Mouse (Mus musculus): ENCODE data around the gene Dok3.
A peak's percentile ranks its signal among the peaks of the same experiment; 100 is the strongest.

Gene Dok3

GRCm38 (mm10) chr13:55477492-55477891 lies 51.6 kb downstream of the Dok3 start:
- DNase-seq (ENCODE audit: low spot score in 2 of 2), result no peak

DNA sequence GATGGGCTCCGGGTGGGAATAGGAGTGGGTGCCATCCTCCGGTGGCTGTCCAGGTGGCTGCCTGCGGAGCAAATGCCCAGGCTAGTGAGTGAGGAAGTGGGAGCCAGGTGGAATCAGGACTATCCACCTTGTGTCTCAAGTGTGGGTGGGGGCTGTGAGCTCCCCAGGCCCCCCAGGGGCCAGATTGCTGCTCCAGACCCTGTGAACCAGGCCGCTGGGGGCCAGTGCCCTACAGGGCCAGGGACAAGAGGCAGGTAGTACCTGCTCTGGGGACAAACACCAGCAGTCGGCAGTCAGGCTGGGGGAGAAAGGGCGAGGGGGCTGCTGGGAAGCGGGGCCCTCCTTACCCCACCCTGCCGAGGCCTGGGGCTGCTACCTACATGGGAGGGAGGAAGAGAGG lies 52.8 kb downstream of the Dok3 start:
- DNase-seq (ENCODE audit: low spot score in 2 of 2), result no peak

DNA sequence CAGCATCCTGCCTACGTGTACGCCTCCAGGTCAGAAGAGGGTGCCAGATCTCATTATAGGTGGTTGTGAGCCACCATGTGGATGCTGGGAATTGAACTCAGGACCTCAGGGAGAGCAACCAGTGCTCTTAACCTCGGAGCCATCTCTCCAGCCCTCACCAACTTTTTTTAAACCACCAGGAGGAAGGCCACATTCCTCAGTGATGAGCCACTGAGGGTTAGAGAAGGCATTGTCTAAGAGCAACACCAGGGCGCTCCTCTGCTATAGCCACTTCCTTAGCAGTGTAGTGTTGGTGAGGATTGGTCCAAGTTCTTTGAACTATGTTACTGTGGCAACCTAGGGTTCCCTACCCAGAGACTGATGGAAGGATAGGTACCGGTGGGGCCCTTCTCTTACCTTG lies 53.3 kb downstream of the Dok3 start:
- DNase-seq (ENCODE audit: low spot score in 2 of 2), result no peak

DNA sequence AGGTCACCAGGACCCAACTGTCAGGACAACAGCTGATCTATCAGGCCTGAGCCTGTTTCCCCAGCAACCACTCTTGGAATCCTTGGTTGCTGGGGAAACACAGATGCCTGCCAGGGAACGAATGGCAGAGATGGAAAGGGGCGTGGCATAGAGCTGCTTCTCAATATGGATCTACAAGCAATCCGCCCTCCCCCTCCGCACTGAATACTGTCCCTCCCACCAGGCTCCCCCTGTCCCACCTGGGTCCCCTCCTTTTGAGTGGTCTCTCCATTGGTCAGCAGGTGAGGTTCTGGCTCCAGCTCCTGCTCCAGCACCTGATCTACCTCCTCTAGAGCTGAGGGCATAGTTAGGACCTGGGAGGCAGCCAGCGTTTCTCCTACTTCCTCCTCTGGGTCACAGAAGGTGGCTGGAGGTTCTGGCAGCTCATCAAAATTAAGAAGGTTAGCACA lies 54.5 kb downstream of the Dok3 start:
- DNase-seq (ENCODE audit: low spot score in 2 of 2), result peak; percentile 69 to 81

- no peak for DNase-seq (ENCODE audit: low spot score in 2 of 2)
These were observed 55.1 kb downstream of the Dok3 start for GRCm38 (mm10) chr13:55473961-55474360.

Data from frontal cortex, postnatal 10 days (tissue).